Mouse (Mus musculus): ENCODE measurements around the gene Tmem273. TPM values are rescaled to one million over a fixed set of nuclear protein-coding genes. Genes with fewer than 3 reads are reported as not detected.
A peak's percentile ranks its signal among the peaks of the same experiment; 100 is the strongest.

The Tmem273 gene
- polyA plus RNA-seq, 1 experiment, result 5.4 TPM

GRCm38 (mm10) chr14:32812429-32812828, 26.7 kb downstream of the Tmem273 start:
- no peak for DNase-seq (ENCODE audit: low spot score)

- DNase-seq (ENCODE audit: low spot score), result no peak
Observed at GRCm38 (mm10) chr14:32814961-32815360, 29.2 kb downstream of the Tmem273 start.

- DNase-seq (ENCODE audit: low spot score), result no peak
Observed at GRCm38 (mm10) chr14:32816533-32816932, 30.8 kb downstream of the Tmem273 start.

- DNase-seq (ENCODE audit: low spot score), result no peak
Observed at GRCm38 (mm10) chr14:32817258-32817657, 31.5 kb downstream of the Tmem273 start.

GRCm38 (mm10) chr14:32819297-32819696, 33.5 kb downstream of the Tmem273 start:
- no peak for DNase-seq (ENCODE audit: low spot score)

- no peak for DNase-seq (ENCODE audit: low spot score)
Observed at GRCm38 (mm10) chr14:32822812-32823211, 37.0 kb downstream of the Tmem273 start.

- DNase-seq (ENCODE audit: low spot score), result no peak
Observed at GRCm38 (mm10) chr14:32823861-32824260, 38.1 kb downstream of the Tmem273 start.

- DNase-seq (ENCODE audit: low spot score), result no peak
Observed at GRCm38 (mm10) chr14:32824267-32825150, 38.7 kb downstream of the Tmem273 start.

- no peak for DNase-seq (ENCODE audit: low spot score)
Observed at GRCm38 (mm10) chr14:32825426-32826032, 39.8 kb downstream of the Tmem273 start.

- no peak for DNase-seq (ENCODE audit: low spot score)
Observed at GRCm38 (mm10) chr14:32827165-32827564, 41.4 kb downstream of the Tmem273 start.

- DNase-seq (ENCODE audit: low spot score), result no peak
Observed at GRCm38 (mm10) chr14:32827994-32828650, 42.4 kb downstream of the Tmem273 start.

- no peak for DNase-seq (ENCODE audit: low spot score)
Observed at GRCm38 (mm10) chr14:32833847-32834246, 48.1 kb downstream of the Tmem273 start, which contains the start of gene Fam170b. Gene Fam170b, plus strand, starts transcription at chr14:32833962.

GRCm38 (mm10) chr14:32835181-32835580, 49.4 kb downstream of the Tmem273 start:
- no peak for DNase-seq (ENCODE audit: low spot score)

GRCm38 (mm10) chr14:32835596-32835995, 49.8 kb downstream of the Tmem273 start:
- DNase-seq (ENCODE audit: low spot score), result no peak

GRCm38 (mm10) chr14:32836191-32836590, 50.4 kb downstream of the Tmem273 start:
- DNase-seq (ENCODE audit: low spot score), result no peak

GRCm38 (mm10) chr14:32842052-32842451, 56.3 kb downstream of the Tmem273 start:
- no peak for DNase-seq (ENCODE audit: low spot score)

- DNase-seq (ENCODE audit: low spot score), result no peak
Observed at GRCm38 (mm10) chr14:32854059-32854458, 68.3 kb downstream of the Tmem273 start.

GRCm38 (mm10) chr14:32856246-32856645, 70.5 kb downstream of the Tmem273 start:
- DNase-seq (ENCODE audit: low spot score), result no peak

- peak; percentile 40 for DNase-seq (ENCODE audit: low spot score)
Observed at GRCm38 (mm10) chr14:32856681-32857328, 71.0 kb downstream of the Tmem273 start, which contains the start of gene Vstm4. Gene Vstm4, plus strand, starts transcription at chr14:32856756.

- no peak for DNase-seq (ENCODE audit: low spot score)
Observed at GRCm38 (mm10) chr14:32858361-32858760, 72.6 kb downstream of the Tmem273 start.

GRCm38 (mm10) chr14:32858941-32859510, 73.3 kb downstream of the Tmem273 start:
- no peak for DNase-seq (ENCODE audit: low spot score)

All from urinary bladder, adult 2 months (tissue).